Mouse (Mus musculus): ENCODE results near the gene Mon1a. TPM values are rescaled to one million over a fixed set of nuclear protein-coding genes. Genes with fewer than 3 reads are reported as not detected.

The Mon1a gene
- polyA plus RNA-seq, 1 experiment from 2014 or later: 15.9 TPM

GRCm38 (mm10) chr9:107891023-107891422 is 3.1 kb downstream of the Mon1a start:
- WGBS: 97% methylated on average over 1 of the region's 1 CpGs
- H3K27me3 ChIP-seq: 0 out of 2 replicates have a peak, but pooled peaks cover 5% of the 10 kb centered on the region
- no peak overlapping the region for H3K4me2 ChIP-seq
- no peak overlapping the region for H3K27ac ChIP-seq
- no peak overlapping the region for H3K4me3 ChIP-seq
- H3K36me3 ChIP-seq: no peaks in the 10 kb centered on the region
- no peaks in the 10 kb centered on the region for H3K9me3 ChIP-seq
- no peak for ATAC-seq (ENCODE audit: insufficient number of reproducible peaks, low FRiP score, low TSS enrichment, low read depth)
- H3K4me1 ChIP-seq: peaks cover 10% of the 10 kb centered on the region
- no peak overlapping the region for H3K9ac ChIP-seq

- Histone ChIP-seq H3K27me3 (peaks cover 20% of the 10 kb centered on the region), H3K9me3 (no peaks in the 10 kb centered on the region), H3K9ac (no peak overlapping the region), H3K4me1 (peaks cover 14% of the 10 kb centered on the region), H3K36me3 (peaks cover 39% of the 10 kb centered on the region), H3K4me3 (no peak overlapping the region), H3K4me2 (no peak overlapping the region), H3K27ac (no peak overlapping the region)
- no peak for ATAC-seq (ENCODE audit: insufficient number of reproducible peaks, low FRiP score, low TSS enrichment, low read depth)
- 81% methylated on average over 10 of the region's 10 CpGs for WGBS
Measured at GRCm38 (mm10) chr9:107898563-107898962, 10.6 kb downstream of the Mon1a start.

GRCm38 (mm10) chr9:107899855-107900254 is 11.9 kb downstream of the Mon1a start:
- WGBS: 77% methylated on average over 12 of the region's 12 CpGs
- Histone ChIP-seq H3K9me3 (no peaks in the 10 kb centered on the region), H3K27ac (no peak overlapping the region), H3K4me3 (no peak overlapping the region), H3K36me3 (peaks cover 39% of the 10 kb centered on the region), H3K27me3 (peaks cover 20% of the 10 kb centered on the region), H3K4me2 (no peak overlapping the region), H3K9ac (no peak overlapping the region), H3K4me1 (peaks cover 15% of the 10 kb centered on the region)
- ATAC-seq (ENCODE audit: insufficient number of reproducible peaks, low FRiP score, low TSS enrichment, low read depth): no peak

GRCm38 (mm10) chr9:107900840-107901626 is 13.1 kb downstream of the Mon1a start:
- Histone ChIP-seq H3K4me3 (peak overlapping the region; percentile 32), H3K27ac (no peak overlapping the region), H3K9ac (0 out of 2 replicates have a peak overlapping the region, but pooled peaks have one; percentile 21), H3K9me3 (no peaks in the 10 kb centered on the region), H3K4me2 (peak overlapping the region; percentile 50), H3K27me3 (peaks cover 20% of the 10 kb centered on the region), H3K4me1 (peaks cover 27% of the 10 kb centered on the region), H3K36me3 (peaks cover 39% of the 10 kb centered on the region)
- WGBS: 7% methylated on average over 39 of the region's 44 CpGs
- ATAC-seq (ENCODE audit: insufficient number of reproducible peaks, low FRiP score, low TSS enrichment, low read depth): no peak; the same call in 1 of the 2 replicates

- H3K27me3 ChIP-seq: peaks cover 20% of the 10 kb centered on the region
- peak overlapping the region; percentile 32; the same call in 1 of the 2 replicates for H3K4me3 ChIP-seq
- WGBS: 15% methylated on average over 17 of the region's 17 CpGs
Measured at GRCm38 (mm10) chr9:107901627-107901914, 13.6 kb downstream of the Mon1a start.

GRCm38 (mm10) chr9:107904726-107905125 is 16.8 kb downstream of the Mon1a start:
- H3K36me3 ChIP-seq: peaks cover 15% of the 10 kb centered on the region
- peaks cover 20% of the 10 kb centered on the region for H3K27me3 ChIP-seq
- no peak overlapping the region for H3K4me2 ChIP-seq
- peaks cover 63% of the 10 kb centered on the region for H3K4me1 ChIP-seq
- H3K9ac ChIP-seq: no peak overlapping the region
- WGBS: 6% methylated on average over 4 of the region's 4 CpGs
- no peaks in the 10 kb centered on the region for H3K9me3 ChIP-seq
- no peak for ATAC-seq (ENCODE audit: insufficient number of reproducible peaks, low FRiP score, low TSS enrichment, low read depth)
- no peak overlapping the region for H3K27ac ChIP-seq
- no peak overlapping the region for H3K4me3 ChIP-seq

More at GRCm38 (mm10) chr9:107901627-107901914, 13.6 kb downstream of the Mon1a start:
- Histone ChIP-seq H3K4me1 (peaks cover 33% of the 10 kb centered on the region), H3K4me2 (peak overlapping the region; percentile 50), H3K27ac (no peak overlapping the region), H3K9ac (no peak overlapping the region), H3K36me3 (peaks cover 38% of the 10 kb centered on the region), H3K9me3 (no peaks in the 10 kb centered on the region)
- no peak for ATAC-seq (ENCODE audit: insufficient number of reproducible peaks, low FRiP score, low TSS enrichment, low read depth)

GRCm38 (mm10) chr9:107906252-107906966 is 18.5 kb downstream of the Mon1a start, which contains the start of gene Mst1r:
TSS of gene Mst1r (plus strand) at chr9:107906873.
- Histone ChIP-seq H3K27ac (peak within 1 kb of the TSS; percentile 82), H3K4me1 (peaks cover 64% of the 10 kb centered on the region), H3K4me3 (peak within 1 kb of the TSS; percentile 51), H3K4me2 (peak within 1 kb of the TSS; percentile 79), H3K36me3 (0 out of 2 replicates have a peak, but pooled peaks cover 6% of the 10 kb centered on the region), H3K9ac (peak within 1 kb of the TSS; percentile 37), H3K27me3 (peaks cover 4% of the 10 kb centered on the region; the same call in 1 of the 2 replicates), H3K9me3 (no peaks in the 10 kb centered on the region)
- ATAC-seq (ENCODE audit: insufficient number of reproducible peaks, low FRiP score, low TSS enrichment, low read depth): peak; percentile 76
- 12% methylated on average over 19 of the region's 19 CpGs for WGBS

- peak overlapping the region; percentile 51 for H3K4me3 ChIP-seq
- peaks cover 58% of the 10 kb centered on the region for H3K4me1 ChIP-seq
- peak overlapping the region; percentile 82 for H3K27ac ChIP-seq
- H3K36me3 ChIP-seq: 0 out of 2 replicates have a peak, but pooled peaks cover 3% of the 10 kb centered on the region
- H3K4me2 ChIP-seq: peak overlapping the region; percentile 79
- ATAC-seq (ENCODE audit: insufficient number of reproducible peaks, low FRiP score, low TSS enrichment, low read depth): no peak
- H3K27me3 ChIP-seq: no peaks in the 10 kb centered on the region; the same call in 1 of the 2 replicates
- H3K9ac ChIP-seq: peak overlapping the region; percentile 37
- WGBS: 42% methylated on average over 31 of the region's 31 CpGs
- no peaks in the 10 kb centered on the region for H3K9me3 ChIP-seq
Measured at GRCm38 (mm10) chr9:107906967-107907800, 19.2 kb downstream of the Mon1a start.

- no peaks in the 10 kb centered on the region for H3K9me3 ChIP-seq
- H3K9ac ChIP-seq: no peak overlapping the region
- no peak for ATAC-seq (ENCODE audit: insufficient number of reproducible peaks, low FRiP score, low TSS enrichment, low read depth)
- WGBS: 75% methylated on average over 14 of the region's 14 CpGs
- peak overlapping the region; percentile 51 for H3K4me3 ChIP-seq
- H3K4me2 ChIP-seq: peak overlapping the region; percentile 79
- H3K27me3 ChIP-seq: no peaks in the 10 kb centered on the region; the same call in 1 of the 2 replicates
- no peak overlapping the region for H3K27ac ChIP-seq
- peaks cover 3% of the 10 kb centered on the region; the same call in 1 of the 2 replicates for H3K36me3 ChIP-seq
- H3K4me1 ChIP-seq: peaks cover 57% of the 10 kb centered on the region
Measured at GRCm38 (mm10) chr9:107907801-107908120, 19.8 kb downstream of the Mon1a start.

GRCm38 (mm10) chr9:107908410-107909158 is 20.6 kb downstream of the Mon1a start:
- peak overlapping the region; percentile 44 for H3K27ac ChIP-seq
- WGBS: 29% methylated on average over 18 of the region's 18 CpGs
- no peak for ATAC-seq (ENCODE audit: insufficient number of reproducible peaks, low FRiP score, low TSS enrichment, low read depth)

More at GRCm38 (mm10) chr9:107908410-107909158, 20.6 kb downstream of the Mon1a start:
- H3K9ac ChIP-seq: no peak overlapping the region
- no peaks in the 10 kb centered on the region for H3K9me3 ChIP-seq
- H3K4me3 ChIP-seq: peak overlapping the region; percentile 51
- H3K36me3 ChIP-seq: peaks cover 9% of the 10 kb centered on the region; the same call in 1 of the 2 replicates
- peak overlapping the region; percentile 79 for H3K4me2 ChIP-seq
- peaks cover 57% of the 10 kb centered on the region for H3K4me1 ChIP-seq
- no peaks in the 10 kb centered on the region; the same call in 1 of the 2 replicates for H3K27me3 ChIP-seq

All from limb, embryonic 15.5 days (tissue).